Comparison of ENCODE assay signal across 8 mouse cellular contexts in the genomic region with DNA sequence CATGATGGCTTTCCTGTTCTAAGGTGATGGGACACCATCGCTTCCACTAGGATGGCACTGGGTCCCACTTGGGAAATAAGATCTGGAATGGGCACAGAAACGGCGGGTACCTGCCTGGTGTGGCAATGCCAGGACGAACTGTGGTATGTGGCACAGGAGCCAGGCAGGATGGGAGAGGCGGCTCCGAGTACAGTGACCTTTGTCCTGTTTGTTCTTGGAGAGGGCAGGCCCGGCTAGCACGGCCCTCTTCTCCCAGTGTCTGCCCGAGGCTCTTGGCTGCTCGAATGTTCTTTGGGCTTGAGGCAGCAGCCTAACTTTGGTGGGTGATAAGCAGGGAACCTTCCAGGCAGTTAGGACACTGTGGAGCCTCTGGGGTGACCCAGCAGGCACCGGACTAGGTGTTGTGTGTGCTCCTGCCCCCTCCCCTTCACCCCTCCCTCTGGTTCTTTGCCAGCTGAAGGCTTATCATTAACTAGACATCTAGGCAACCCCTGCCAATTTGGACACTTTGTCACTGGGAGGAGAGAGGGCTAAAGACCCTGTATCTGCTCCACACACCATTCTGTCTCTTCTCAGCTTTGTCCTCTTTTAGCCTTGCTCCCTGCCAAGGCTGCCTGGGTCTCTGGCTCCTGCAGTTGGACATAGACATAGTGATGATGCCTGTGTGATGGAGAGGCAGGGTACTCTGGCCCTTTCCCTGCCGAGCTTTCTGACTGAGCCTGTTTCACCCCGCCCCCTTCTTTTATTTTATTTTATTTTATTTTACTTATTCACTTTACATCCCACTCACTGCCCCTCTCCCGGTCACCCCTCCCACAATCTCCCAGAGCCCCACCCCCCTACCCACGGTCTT. TPM values are rescaled to one million over a fixed set of nuclear protein-coding genes. Genes with fewer than 3 reads are reported as not detected.
A peak's percentile ranks its signal among the peaks of the same experiment; 100 is the strongest.
DNase-seq lines count a peak whose midpoint lies in the region; ATAC-seq lines count a peak whose summit lies in the region.

No protein-coding gene starts in this region.

- no peaks in the 10 kb centered on the region for H3K9me3 ChIP-seq in forebrain, embryonic 10.5 days
- H3K9me3 ChIP-seq in forebrain, embryonic 16.5 days (ENCODE audit: control insufficient read depth, low read length), result no peaks in the 10 kb centered on the region
- H3K9me3 ChIP-seq in heart, embryonic 10.5 days, result no peaks in the 10 kb centered on the region
- H3K9me3 ChIP-seq in kidney, embryonic 16.5 days (ENCODE audit: low read length), result no peaks in the 10 kb centered on the region; the same call in 1 of the 2 replicates

- 77% methylated on average over 15 of the region's 15 CpGs for WGBS in forebrain, embryonic 10.5 days
- 75% methylated on average over 15 of the region's 15 CpGs for WGBS in forebrain, embryonic 16.5 days
- WGBS in heart, embryonic 10.5 days, result 51% methylated on average over 15 of the region's 15 CpGs
- 52% methylated on average over 15 of the region's 15 CpGs for WGBS in kidney, embryonic 16.5 days

- no peak for DNase-seq in forebrain, embryonic 10.5 days (ENCODE audit: extremely low spot score, low spot score)
- no peak for DNase-seq in heart, embryonic 10.5 days (ENCODE audit: low spot score)
- DNase-seq in lung, postnatal 25 days (ENCODE audit: low spot score), result peak; percentile 71
- DNase-seq in B cell, adult 2 months, result no peak
- DNase-seq in thymus, postnatal 36 days, result no peak

- no peak overlapping the region for H3K4me3 ChIP-seq in forebrain, embryonic 10.5 days
- H3K4me3 ChIP-seq in forebrain, embryonic 16.5 days (replicated peaks; ENCODE audit: low read length), result no peak overlapping the region
- no peak overlapping the region for H3K4me3 ChIP-seq in heart, embryonic 10.5 days
- H3K4me3 ChIP-seq in kidney, embryonic 16.5 days (ENCODE audit: low read length), result no peak overlapping the region

- H3K27ac ChIP-seq in forebrain, embryonic 10.5 days, result peak overlapping the region; percentile 76
- H3K27ac ChIP-seq in forebrain, embryonic 16.5 days (ENCODE audit: low read length), result no peak overlapping the region
- peak overlapping the region; percentile 87 for H3K27ac ChIP-seq in heart, embryonic 10.5 days
- peak overlapping the region; percentile 59 for H3K27ac ChIP-seq in kidney, embryonic 16.5 days (ENCODE audit: low read length)

- no peaks in the 10 kb centered on the region for H3K27me3 ChIP-seq in forebrain, embryonic 10.5 days (ENCODE audit: poor library complexity, severe bottlenecking)
- no peaks in the 10 kb centered on the region for H3K27me3 ChIP-seq in forebrain, embryonic 16.5 days (replicated peaks; ENCODE audit: control insufficient read depth, insufficient read depth, low read length)
- H3K27me3 ChIP-seq in heart, embryonic 10.5 days (ENCODE audit: insufficient read depth, poor library complexity, severe bottlenecking), result no peaks in the 10 kb centered on the region
- H3K27me3 ChIP-seq in kidney, embryonic 16.5 days (ENCODE audit: insufficient read depth, low read length), result no peaks in the 10 kb centered on the region

- H3K4me2 ChIP-seq in forebrain, embryonic 16.5 days (ENCODE audit: low read length), result no peak overlapping the region
- peak overlapping the region; percentile 4; the same call in 1 of the 2 replicates for H3K4me2 ChIP-seq in kidney, embryonic 16.5 days (replicated peaks; ENCODE audit: low read depth, low read length)

- ATAC-seq in forebrain, embryonic 16.5 days, result no peak
- ATAC-seq in kidney, embryonic 16.5 days (ENCODE audit: low FRiP score, low TSS enrichment), result peak; percentile 64
- no peak for ATAC-seq in monocyte, adult 5-6 weeks (replicated peaks; ENCODE audit: insufficient number of reproducible peaks, low FRiP score, low TSS enrichment, poor library complexity, severe bottlenecking)

- no peak overlapping the region for H3K9ac ChIP-seq in forebrain, embryonic 16.5 days (replicated peaks; ENCODE audit: low read depth, low read length)
- peak overlapping the region; percentile 3; the same call in 1 of the 2 replicates for H3K9ac ChIP-seq in kidney, embryonic 16.5 days (replicated peaks; ENCODE audit: low read length)

- peaks cover 6% of the 10 kb centered on the region for H3K36me3 ChIP-seq in forebrain, embryonic 10.5 days (replicated peaks)
- H3K36me3 ChIP-seq in forebrain, embryonic 16.5 days (ENCODE audit: control insufficient read depth, insufficient read depth), result no peaks in the 10 kb centered on the region
- H3K36me3 ChIP-seq in heart, embryonic 10.5 days, result 0 out of 2 replicates have a peak, but pooled peaks cover 5% of the 10 kb centered on the region
- peaks cover 6% of the 10 kb centered on the region; the same call in 1 of the 2 replicates for H3K36me3 ChIP-seq in kidney, embryonic 16.5 days (ENCODE audit: insufficient read depth, low read length)

- H3K4me1 ChIP-seq in forebrain, embryonic 10.5 days, result peaks cover 54% of the 10 kb centered on the region
- peaks cover 6% of the 10 kb centered on the region; the same call in 1 of the 2 replicates for H3K4me1 ChIP-seq in forebrain, embryonic 16.5 days (replicated peaks; ENCODE audit: control insufficient read depth, insufficient read depth, low read length)
- H3K4me1 ChIP-seq in heart, embryonic 10.5 days, result peaks cover 65% of the 10 kb centered on the region
- peaks cover 51% of the 10 kb centered on the region for H3K4me1 ChIP-seq in kidney, embryonic 16.5 days (ENCODE audit: insufficient read depth, low read length)

RNA-seq across cellular contexts. Expression of a gene that starts 25.1 kb away (rescaled TPM):
- 34.8 and 37.6 TPM in 2 replicates for polyA plus RNA-seq in forebrain, embryonic 10.5 days (2016; fragmentation: Nextera tagmentation; extraction: Ambion mirVana)
- polyA plus RNA-seq in forebrain, embryonic 16.5 days (2015; fragmentation: Nextera tagmentation; extraction: Ambion mirVana), result 39.6 and 42.8 TPM in 2 replicates
- polyA plus RNA-seq in heart, embryonic 10.5 days (2016; fragmentation: Nextera tagmentation; extraction: Ambion mirVana), result 205 and 235 TPM in 2 replicates
- 33.6 and 35.0 TPM in 2 replicates for polyA plus RNA-seq in kidney, embryonic 16.5 days (2015; fragmentation: Nextera tagmentation; extraction: Ambion mirVana)
- 84.0 to 111 TPM (median 86.3 TPM) in 3 replicates for total RNA-seq in monocyte, adult 5-6 weeks (2017)
